Mouse (Mus musculus): ENCODE measurements around the gene Tdrd6.

The Tdrd6 gene

DNA sequence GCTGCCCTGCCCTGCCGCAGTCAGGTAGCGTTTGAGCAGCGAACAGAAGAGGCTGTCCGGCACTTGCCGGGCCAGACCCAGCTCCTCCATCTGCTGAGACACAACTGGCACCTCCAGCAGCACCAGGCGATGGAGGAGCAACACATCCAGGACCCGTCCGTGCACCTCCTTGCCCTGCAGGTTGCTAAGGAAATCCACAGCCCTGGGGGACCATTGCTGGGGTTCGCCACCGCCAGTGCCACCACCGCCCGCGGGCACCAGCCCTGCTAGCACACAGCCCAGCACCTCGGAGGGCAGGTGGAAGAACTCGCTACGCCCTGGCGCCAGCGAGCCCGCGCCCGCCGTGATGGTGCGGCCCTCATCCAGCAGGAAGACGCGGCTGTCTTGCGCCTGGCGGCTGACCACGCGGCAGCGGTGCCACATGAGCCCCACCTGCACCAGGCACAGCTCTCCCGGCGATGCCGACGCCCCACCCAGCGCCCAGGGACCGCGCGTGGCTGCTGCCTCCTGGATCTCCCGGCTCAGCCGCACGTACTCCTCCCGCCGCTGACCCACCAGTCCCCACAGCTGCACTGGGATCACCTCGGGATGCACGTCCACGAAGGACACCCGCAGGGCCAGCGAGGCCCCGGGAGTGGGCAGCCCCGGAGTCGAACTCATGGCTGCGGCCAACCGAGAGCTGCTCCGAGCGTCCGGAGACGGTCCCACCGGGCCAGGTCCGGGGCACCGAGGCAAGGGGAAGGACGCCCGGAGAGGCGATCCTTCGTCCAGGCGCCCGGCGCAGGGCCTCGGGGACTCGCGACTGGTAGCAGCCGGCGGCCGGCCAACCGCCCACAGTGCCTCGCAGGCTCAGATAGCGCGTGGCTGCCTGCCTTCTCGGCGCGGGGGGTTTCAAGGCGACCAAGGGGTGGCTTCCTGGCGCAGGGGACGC is at the start of gene Tdrd6:
Tdrd6 (minus strand) TSS at position 804 of the 931 bp plus-strand sequence.
- 4% methylated on average over 83 of the region's 83 CpGs for WGBS

GRCm38 (mm10) chr17:43677317-43677716 is 47.2 kb upstream of the Tdrd6 start:
- WGBS = 65% methylated on average over 1 of the region's 1 CpGs

- 92% methylated on average over 1 of the region's 1 CpGs for WGBS
These were observed 46.1 kb upstream of the Tdrd6 start for GRCm38 (mm10) chr17:43676241-43676640.

GRCm38 (mm10) chr17:43675228-43675627 is 45.1 kb upstream of the Tdrd6 start:
- WGBS = 76% methylated on average over 1 of the region's 1 CpGs

- 95% methylated on average over 4 of the region's 4 CpGs for WGBS
These were observed 41.8 kb upstream of the Tdrd6 start for GRCm38 (mm10) chr17:43671907-43672306.

- WGBS = 59% methylated on average over 6 of the region's 6 CpGs
These were observed 39.1 kb upstream of the Tdrd6 start for GRCm38 (mm10) chr17:43669145-43669695.

DNA sequence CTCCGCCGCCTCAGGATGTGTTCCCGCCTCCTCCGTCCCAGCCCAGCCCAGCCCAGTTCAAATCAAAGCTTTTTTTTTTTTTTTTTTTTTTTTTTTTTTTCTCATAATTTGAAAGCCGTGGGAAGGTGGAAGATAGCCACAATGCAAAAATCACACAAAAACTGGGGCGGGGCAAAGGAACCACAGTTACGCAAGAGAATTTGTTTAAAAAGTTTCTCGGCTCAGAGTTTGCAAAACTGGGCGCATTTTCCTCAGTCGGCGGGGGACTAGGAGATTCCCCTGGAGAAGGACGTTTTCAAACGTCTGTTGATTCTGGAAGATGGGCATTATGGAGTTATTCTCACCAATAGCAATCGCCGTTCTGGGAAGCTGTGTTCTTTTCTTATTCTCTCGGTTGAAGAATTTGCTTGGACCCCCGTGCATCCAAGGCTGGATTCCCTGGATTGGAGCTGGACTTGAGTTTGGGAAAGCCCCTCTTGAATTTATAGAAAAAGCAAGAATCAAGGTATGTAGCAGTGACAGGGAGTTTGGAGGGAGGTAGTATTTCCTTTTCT is 37.3 kb upstream of the Tdrd6 start, which contains the start of gene Cyp39a1:
Cyp39a1 (plus strand) TSS at position 136 of the 554 bp plus-strand sequence.
- WGBS = under 1% methylated on average over 17 of the region's 17 CpGs

DNA sequence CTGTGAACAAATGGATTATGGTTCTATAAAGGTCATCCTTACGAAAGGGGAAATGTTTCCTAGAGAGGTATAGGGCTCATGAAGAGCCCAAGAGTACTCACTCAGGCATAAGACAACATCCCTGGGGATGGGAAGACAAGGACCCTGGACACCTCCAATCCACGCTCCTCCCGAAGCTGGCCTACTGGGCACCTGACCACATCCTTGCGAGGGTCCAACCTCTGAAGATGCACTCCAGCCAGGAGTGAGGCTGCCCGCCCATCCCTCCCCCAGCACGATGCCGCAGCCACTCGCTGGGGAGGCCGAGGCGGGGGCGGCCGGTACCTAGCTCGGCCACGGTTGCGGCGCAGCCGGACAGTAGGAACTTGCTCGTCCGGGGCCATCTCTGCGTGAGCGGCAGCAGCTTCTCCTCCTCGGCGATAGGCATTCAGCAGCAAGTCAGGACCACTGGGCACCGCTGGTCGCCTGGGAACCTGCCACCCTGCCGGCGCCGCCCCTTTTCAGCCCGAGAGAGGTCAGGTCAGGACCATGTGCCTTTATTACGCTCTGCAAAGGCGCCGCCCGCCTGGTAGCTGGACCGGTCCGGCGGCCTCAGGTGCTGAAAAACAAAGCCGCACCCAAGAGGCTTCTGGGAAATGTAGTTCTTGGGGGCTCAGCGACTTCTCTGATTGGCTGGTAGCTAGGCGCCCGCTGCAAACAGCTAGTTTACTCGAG is 36.6 kb upstream of the Tdrd6 start, which contains the start of gene Slc25a27:
Slc25a27 (minus strand) TSS at position 639 of the 714 bp plus-strand sequence.
- under 1% methylated on average over 41 of the region's 41 CpGs for WGBS

DNA sequence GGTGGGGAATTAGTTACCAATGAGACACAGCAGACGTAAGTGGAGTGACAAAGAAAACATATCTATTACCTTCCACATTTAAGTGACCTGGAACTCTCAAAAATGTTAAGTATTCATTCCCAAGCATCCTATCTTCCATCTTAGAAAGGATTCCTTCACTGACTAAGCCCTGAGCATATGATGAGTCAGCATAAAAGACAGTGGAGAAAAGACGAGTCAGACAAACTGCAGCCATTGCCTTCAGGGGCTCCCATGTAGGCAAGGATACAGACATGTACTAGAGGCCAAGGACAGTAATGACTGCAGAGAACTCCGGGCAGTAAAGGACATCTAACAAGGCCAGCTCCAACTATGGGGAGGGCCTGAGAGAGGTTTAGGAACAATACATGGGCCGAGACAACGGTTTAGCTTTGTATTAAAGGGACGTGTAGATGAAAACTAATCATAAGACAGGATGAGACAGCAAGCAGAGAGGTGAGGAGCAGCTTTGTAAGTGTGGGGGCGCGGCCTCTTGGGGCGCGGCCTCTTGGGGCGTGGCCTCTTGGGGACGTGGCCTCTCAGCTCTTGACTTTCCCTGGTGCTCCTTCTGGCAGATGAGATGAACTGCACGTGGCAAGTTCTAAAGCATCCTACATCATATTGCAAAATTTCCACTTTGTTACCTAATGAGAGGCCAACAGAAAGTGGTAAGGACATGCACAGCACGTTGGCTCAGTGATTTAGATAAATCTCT is 21.4 kb upstream of the Tdrd6 start:
- 76% methylated on average over 14 of the region's 14 CpGs for WGBS

DNA sequence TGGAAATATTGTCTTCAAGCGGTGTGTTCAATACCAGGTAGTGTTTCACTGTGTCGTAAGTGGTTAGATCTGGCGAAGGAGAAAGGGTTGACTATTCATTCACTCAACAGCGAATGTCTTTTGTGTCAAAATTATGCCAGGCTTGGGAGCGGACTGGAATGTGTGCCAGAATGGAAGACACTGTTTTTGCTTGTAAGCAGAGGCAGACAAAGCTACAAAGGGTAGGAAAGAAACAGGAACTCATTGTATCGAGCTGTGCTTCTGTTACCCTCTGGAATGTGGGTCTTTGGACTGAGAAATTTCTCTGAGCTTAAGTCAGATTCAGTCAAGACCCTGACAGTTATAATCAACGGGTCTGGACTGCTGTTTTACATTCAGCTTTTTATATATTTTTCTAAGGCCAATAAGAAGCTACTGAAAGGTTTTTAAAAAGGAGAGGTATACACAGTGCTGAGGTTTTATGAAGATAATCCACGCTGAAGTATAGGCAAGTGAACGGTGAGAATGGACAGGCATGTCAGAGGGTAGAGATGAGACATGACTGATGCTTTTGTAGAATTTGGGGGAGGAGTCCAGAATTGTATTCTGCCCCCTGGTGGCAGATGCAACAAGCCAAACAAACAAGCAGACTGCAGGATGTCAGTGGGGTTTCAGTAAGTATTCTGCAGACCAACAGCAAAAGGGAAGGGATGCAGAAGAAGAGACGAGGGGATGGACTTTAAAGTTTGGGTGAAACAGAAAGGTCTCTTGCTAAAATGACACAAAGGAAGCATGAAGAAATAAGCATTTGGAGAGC is 19.7 kb upstream of the Tdrd6 start:
- 69% methylated on average over 10 of the region's 10 CpGs for WGBS

DNA sequence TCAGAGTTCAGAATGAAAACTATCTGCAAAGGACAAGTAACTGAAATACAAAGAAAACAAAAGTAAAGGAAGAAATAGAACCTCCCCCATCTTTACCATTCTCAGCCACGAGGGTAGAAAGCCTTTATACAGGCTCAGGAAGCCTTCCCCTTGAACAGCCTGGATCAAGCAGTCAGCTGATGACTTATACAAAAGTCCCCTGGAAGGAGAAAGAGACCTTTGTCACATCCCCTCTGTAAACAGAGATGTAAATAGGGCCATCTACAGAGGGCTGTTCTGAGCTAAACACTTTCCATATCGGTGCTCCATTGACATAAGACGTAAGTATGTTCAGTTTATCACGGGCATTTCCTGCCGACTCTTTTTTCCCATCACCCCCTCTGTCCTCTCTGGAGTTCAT is 16.8 kb upstream of the Tdrd6 start:
- WGBS = 54% methylated on average over 5 of the region's 5 CpGs

GRCm38 (mm10) chr17:43645136-43645535 is 15.0 kb upstream of the Tdrd6 start:
- WGBS = 96% methylated on average over 3 of the region's 3 CpGs

DNA sequence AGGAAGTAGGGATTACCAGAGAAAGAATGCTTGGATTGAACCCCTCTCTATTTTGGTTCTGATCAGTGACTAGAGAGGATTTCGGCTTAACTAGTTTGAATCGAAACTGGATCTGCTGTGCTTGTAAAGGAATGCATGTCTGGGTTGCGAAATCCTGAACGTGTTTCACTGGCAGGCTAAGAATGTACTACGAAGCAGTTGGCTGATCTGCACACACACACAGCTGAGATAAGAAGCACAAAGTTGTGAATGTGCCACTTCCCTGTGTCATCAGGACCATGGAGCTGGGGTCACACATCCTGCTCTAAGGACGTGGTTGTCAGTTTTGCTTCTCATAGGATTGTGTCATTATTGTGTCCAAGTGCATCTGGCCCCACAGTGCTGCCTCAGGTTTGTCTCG is 14.3 kb upstream of the Tdrd6 start:
- WGBS = 67% methylated on average over 7 of the region's 7 CpGs

DNA sequence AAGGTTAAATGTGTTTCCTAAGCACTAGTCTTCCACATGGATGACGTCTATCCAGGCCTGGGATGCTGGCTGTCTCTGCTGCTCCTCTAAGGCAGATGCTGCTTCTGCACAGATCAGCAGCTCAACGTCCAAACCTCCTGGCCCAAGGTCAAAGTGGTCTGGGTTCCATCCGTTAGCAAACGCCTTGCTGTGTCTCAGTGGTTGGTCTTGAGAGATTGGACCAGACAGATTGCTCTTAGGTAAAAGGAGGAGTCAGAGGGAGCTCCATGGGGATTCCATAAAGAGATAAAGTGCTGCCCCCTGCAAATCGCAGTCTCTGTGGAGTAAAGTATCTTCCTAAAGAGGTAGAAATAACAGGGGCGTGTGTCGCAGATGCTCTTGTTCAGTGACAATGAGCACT is 13.1 kb upstream of the Tdrd6 start:
- WGBS = 87% methylated on average over 7 of the region's 7 CpGs

GRCm38 (mm10) chr17:43640825-43641224 is 10.7 kb upstream of the Tdrd6 start:
- WGBS = 88% methylated on average over 1 of the region's 1 CpGs

GRCm38 (mm10) chr17:43637146-43637545 is 7.0 kb upstream of the Tdrd6 start:
- WGBS = 95% methylated on average over 4 of the region's 4 CpGs

DNA sequence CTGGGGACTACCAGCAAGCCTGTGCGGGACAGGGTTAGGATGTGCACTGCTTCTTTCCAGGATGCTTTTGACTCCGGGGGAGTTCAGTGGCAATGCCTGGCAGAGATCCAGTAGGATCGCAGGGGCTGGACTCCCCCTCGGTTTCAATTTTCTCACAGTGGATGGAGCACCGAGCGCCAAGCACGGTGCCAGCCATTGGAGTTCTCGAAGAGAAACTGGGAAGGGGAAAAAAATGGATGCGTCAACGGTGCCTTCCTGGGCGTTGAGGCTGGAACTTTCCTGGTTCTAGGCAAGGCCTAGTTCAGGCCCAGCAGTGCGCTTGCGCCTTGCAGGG is 295 bp upstream of the Tdrd6 start:
- WGBS = 44% methylated on average over 13 of the region's 13 CpGs

DNA sequence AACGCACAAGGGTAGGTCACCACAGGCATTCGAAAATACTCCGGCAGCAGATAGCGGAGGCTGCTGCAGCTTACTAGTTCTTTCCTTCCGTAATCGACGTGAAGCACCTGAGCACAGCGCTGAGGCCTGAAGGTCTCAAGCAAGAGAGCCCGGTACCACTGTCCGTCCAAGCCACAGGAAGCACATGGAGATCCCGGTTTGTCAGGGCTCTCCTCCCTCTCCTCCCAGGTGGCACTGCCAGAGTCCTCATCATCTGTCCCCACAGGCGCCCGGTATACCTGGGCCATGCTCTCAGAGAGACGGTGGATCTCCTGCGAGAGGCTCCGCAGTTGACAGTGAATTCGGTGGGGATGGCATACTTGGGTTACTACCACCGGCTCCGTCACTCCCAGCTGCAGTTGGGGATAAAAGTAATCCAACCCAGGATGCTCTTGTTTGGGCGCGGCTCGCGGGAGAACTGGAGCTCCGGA is 1.0 kb downstream of the Tdrd6 start:
- 36% methylated on average over 24 of the region's 24 CpGs for WGBS

- WGBS = 93% methylated on average over 10 of the region's 10 CpGs
These were observed 1.9 kb downstream of the Tdrd6 start for GRCm38 (mm10) chr17:43628246-43628645.

- WGBS = 95% methylated on average over 10 of the region's 10 CpGs
These were observed 8.0 kb downstream of the Tdrd6 start for GRCm38 (mm10) chr17:43622076-43622475.
